Mouse (Mus musculus): Measurements from ENCODE around the gene Fhad1.
"Not testable (repeated sequence)": the region's sequence is repeated elsewhere in the genome, so short reads cannot be mapped to it uniquely, and the experiment has no call there.

The Fhad1 gene

GRCm38 (mm10) chr4:142044452-142044851 is 29.6 kb upstream of the Fhad1 start:
- DNase-seq (ENCODE audit: low read depth, low spot score): no peak

GRCm38 (mm10) chr4:142039662-142040353 is 24.9 kb upstream of the Fhad1 start:
- no peak for DNase-seq (ENCODE audit: low read depth, low spot score)

DNA sequence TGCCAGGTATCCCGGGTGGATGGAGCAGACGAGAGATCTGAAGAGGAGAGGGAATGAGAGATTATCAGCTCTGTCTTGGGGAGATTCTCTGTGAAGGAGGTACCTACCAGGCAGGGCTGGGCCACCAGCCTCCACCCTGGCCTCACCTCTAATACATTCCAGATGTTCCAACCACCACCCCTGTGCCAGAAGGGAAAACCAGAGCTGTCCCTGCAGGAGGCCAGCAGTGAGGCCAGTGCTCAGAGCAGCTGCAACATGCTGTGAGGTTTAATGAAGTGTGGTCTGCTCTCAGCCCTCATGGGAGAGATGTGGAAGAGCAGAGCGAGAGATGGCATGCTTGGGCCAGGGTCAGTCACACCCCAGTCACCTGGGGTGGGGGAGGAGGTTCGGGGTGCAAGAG is 23.0 kb upstream of the Fhad1 start:
- no peak for DNase-seq (ENCODE audit: low read depth, low spot score)

DNA sequence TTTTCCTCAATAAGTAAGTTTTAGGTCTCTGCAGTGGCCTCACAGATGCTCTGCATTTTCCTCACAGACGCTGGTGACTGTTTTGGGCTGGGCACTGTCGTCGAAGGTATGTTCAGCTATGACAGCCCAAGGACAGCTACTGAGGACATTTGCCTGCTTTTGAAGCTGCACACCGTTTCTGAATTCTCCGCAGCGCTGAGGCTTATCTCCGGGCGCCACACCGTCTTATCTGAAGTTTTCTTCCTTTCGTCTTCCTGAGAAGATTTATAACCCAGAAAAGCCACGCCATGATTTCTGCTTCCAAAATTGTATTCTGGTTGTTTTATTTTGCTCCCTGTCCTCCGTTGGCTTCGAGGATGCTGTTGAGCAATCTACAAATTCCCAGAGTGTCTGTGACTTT is 13.7 kb upstream of the Fhad1 start:
- no peak for DNase-seq (ENCODE audit: low read depth, low spot score)

- no peak for DNase-seq (ENCODE audit: low read depth, low spot score)
Measured at GRCm38 (mm10) chr4:142026965-142027364, 12.1 kb upstream of the Fhad1 start.

GRCm38 (mm10) chr4:142024536-142024935 is 9.7 kb upstream of the Fhad1 start:
- no peak for DNase-seq (ENCODE audit: low read depth, low spot score)

- DNase-seq (ENCODE audit: low read depth, low spot score): no peak
Measured at GRCm38 (mm10) chr4:142023166-142023565, 8.3 kb upstream of the Fhad1 start.

- peak; percentile 37 for DNase-seq (ENCODE audit: low read depth, low spot score)
Measured at GRCm38 (mm10) chr4:142017686-142018085, 2.8 kb upstream of the Fhad1 start.

DNA sequence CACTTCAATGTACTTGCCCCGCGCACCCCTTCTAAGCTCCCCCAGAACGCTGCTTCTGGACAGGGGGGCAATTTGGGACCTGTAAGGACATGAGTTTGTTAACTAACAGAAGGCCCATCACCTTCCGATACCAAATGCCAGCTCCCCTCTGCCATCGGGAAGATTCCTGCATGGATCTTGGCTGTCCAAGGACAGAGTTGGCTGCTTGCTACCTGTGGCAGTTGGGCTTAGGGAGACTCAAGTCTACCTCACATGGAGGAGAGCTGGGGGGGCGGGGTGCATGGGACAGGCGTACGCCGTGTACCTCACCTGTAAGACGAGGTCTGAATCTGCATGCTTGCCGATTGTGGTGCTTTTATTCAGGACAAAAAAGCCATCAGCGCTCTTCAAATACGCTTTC is 3.6 kb downstream of the Fhad1 start:
- no peak for DNase-seq (ENCODE audit: low read depth, low spot score)

- DNase-seq (ENCODE audit: low read depth, low spot score): no peak
Measured at GRCm38 (mm10) chr4:142010441-142010840, 4.4 kb downstream of the Fhad1 start.

DNA sequence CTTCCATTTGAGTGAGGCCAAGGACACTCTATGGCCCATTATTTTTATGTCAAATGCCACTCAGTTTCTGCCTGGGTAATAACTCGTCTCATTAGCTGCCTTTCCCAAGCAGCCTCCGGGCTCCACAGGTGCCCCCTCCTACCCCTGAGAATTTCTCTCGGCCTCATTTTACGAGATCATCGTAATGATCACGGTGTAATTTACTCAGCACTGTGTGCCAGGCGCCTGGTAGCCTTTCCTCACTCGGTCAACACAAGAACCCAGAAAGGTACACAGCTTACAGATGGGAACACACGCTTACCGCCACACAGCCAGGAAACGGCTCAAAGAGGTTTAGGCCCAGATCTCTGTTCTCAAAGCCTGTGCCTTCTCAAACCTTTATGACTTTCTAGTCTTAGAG is 6.7 kb downstream of the Fhad1 start:
- no peak for DNase-seq (ENCODE audit: low read depth, low spot score)

GRCm38 (mm10) chr4:142000581-142000980 is 14.3 kb downstream of the Fhad1 start:
- DNase-seq (ENCODE audit: low read depth, low spot score): no peak

DNA sequence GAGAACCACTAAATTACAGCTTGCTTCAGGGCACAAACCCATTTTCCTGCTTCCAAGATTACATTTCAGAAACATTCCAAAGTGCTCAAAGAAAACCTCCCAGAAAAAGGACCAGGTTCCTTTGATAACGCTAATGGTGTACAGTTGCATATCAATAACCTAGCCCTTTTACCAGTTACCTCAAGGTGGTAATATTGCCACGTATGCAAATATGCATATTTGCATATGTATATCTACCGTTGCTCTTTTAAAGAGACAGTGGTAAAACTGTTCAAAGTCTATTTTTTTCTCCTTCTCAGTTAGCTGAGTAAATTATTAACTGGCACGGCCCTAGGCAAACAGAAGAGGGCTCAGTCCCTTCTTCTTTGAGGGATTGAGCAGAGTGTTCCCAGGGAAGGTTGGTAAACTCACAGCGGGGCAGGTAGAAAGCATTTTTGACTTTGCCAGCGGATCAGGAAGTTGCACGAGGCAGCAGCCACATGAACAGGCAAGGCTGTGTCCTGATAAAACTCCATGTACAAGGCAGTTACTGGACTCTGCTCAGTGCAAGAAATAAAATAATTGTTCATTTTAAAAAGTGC is 15.3 kb downstream of the Fhad1 start:
- DNase-seq (ENCODE audit: low read depth, low spot score): no peak

- no peak for DNase-seq (ENCODE audit: low read depth, low spot score)
Measured at GRCm38 (mm10) chr4:141998282-141998821, 16.5 kb downstream of the Fhad1 start.

DNA sequence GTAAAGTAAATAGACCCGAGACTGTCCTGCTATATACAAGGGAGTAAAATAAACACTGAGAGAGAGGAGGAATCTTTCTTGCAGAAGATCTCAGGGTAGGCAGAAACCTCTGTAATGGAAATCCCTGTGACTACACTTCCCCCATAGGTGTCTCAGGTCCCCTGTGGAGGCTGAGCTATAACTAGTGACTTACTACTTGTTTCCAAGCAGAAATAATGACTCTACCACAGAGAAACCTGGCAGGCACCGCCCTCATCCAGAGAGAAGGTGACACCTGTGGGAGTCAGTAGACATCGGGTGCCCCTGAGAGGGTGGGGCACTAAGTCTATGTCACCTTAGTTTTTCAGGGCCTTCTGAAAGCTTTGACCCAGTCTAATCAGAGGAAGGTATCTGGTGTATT is 18.0 kb downstream of the Fhad1 start:
- no peak for DNase-seq (ENCODE audit: low read depth, low spot score)

DNA sequence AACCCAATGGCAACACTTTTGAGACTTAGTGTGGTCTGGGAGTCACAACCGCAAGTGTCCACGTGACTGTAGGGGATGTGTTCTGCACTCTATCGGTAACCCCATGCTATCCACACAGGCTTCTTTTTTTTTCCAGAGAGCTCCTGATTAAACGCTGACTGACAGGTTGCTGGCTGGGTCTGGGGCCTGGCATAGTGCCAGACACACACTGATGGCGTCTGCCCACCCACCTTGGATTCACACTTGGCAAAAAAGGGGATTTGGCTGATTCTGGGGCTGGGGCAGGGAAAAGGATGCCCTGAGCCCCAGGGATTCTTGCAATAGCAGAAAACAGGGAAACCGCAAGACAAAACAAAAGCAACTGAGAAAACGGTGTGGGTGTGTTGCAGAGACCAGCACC is 18.8 kb downstream of the Fhad1 start:
- no peak for DNase-seq (ENCODE audit: low read depth, low spot score)

GRCm38 (mm10) chr4:141994062-141994471 is 20.8 kb downstream of the Fhad1 start:
- not testable (repeated sequence) for DNase-seq (ENCODE audit: low read depth, low spot score)

DNA sequence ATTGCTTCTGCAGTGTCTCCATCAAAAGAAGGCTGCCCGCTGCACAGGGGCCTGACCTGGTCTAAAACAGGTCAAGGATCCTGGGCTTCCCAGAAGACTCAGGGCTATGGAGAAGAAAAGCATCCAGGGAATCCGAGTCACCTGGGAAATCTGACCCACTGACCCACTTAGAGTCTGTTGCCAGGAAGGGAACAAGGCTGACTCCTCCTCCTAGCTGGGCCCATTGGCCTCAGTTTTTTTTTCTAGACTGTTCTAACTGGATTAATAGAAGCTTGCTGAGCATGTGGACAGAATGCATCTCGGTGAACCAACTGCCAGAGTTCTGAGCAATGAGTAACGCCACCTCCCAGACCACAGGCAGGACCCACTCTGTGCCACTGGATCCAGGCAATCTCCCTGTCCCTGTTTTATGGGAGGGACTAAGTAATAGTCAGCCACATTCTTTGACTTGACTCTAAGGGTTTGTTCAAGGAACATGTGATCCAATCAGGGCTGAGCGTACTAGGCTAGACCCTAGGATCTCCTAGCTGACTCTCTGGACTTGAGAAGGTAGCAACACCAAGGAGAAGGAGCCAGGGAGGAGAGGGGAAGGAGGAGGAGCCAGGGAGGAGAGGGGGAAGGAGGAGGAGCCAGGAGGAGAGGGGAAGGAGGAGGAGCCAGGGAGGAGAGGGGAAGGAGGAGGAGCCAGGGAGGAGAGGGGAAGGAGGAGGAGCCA is 21.4 kb downstream of the Fhad1 start:
- DNase-seq (ENCODE audit: low read depth, low spot score): no peak

- DNase-seq (ENCODE audit: low read depth, low spot score): no peak
Measured at GRCm38 (mm10) chr4:141992530-141993204, 22.2 kb downstream of the Fhad1 start.

DNA sequence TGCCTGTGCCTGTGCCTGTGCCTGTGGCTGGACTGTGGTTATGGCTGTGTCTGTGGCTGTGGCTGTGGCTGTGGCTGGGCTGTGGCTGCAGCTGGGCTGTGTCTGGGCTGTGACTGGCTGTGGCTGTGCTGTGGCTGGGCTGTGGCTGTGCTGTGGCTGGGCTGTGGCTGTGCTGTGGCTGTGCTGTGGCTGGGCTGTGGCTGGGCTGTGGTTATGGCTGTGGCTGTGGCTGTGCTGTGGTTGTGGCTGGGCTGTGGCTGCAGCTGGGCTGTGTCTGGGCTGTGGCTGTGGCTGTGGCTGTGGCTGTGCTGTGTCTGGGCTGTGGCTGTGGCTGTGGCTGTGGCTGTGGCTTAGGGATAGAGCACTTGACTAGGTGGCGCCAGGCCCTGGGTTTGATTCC is 26.7 kb downstream of the Fhad1 start:
- no peak for DNase-seq (ENCODE audit: low read depth, low spot score)

DNA sequence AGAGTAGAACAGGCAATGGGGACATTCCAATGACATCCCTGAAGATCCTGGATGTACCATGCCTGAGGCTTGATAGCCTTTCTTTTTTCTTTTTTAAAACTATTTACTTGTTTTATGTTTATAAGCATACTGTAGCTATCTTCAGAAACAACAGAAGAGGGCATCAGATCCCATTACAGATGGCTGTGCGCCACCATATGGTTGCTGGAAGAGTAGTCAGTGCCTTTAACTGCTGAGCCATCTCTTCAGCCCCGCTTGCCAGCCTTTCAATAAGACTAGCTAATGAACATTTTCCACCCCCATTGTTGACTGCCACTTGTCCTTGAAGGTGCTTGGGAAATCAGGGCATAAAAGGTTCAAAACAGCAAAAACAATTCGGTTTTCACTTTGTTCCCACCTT is 31.2 kb downstream of the Fhad1 start:
- no peak for DNase-seq (ENCODE audit: low read depth, low spot score)

DNA sequence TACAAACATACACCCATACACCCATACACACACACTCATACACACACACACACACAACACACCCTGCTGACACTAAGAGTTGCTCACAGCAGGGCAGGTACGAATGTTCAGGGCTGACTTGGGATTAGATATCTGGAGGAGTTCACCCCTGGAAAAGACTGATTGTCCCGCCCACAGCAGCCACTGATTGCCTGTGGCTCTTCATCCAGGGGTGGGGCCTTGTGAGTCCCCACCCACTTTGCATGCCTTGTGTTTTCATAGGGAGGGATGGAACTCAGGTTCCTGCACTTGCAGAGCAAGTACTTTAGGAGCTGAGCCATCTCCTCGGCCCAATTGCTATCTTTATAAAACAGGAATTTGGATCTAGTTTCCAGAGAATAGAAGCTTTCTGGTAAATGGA is 33.4 kb downstream of the Fhad1 start:
- no peak for DNase-seq (ENCODE audit: low read depth, low spot score)
